Mouse (Mus musculus) cerebellum, postnatal 36 days (tissue): ENCODE measurements around the gene Il6ra.

Experiments used
- DNase-seq, 2 experiments: peaks; one replicate each; pipeline ENCODE4 v3.0.0; 2021 to 2022; ENCODE audit warnings: mixed read lengths in 2 of 2

Il6ra gene

DNA sequence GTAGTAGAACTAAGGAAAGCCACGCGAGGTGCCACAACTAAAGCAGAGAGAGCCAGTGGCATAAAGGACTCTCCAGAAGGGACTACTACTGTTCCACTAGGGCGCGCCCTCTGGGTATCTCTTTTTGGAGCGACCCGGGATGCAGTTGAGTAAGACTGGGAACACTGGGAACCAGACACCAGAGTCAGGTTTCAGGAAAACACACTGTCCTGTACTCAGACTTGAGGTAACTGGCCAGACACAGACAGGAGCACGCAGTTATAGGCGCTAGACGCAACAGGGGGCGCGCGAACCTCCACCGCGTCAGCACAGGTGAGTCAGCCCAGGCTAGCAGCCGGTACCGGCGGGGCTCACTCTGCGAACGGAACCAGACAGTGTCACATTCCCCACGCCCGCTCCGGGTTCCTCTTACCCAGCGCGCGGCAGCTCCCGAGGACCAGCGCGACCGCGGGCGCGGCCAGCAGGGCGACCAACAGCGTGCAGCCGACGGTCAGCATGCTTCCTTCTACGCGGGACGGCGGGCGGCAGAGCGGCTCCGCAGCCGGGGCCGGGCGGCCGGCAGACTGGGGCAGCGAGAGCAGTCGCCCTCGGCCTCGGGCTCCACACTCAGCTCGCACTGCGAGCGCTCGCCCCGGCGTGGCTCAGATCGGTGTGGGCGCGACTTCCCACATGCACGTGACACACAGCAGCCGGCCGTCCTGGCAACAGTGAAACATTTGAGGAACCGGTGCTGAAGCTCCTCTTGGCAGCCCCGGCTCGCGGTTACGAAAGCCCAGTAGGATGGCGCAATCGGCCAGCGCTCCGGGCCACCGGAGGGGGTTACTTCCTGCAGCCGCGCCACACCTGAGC, at the start of gene Il6ra:
Il6ra (minus strand) TSS at position 654 of the 849 bp plus-strand sequence.
- DNase-seq, result peak; percentile 57 to 64

DNA sequence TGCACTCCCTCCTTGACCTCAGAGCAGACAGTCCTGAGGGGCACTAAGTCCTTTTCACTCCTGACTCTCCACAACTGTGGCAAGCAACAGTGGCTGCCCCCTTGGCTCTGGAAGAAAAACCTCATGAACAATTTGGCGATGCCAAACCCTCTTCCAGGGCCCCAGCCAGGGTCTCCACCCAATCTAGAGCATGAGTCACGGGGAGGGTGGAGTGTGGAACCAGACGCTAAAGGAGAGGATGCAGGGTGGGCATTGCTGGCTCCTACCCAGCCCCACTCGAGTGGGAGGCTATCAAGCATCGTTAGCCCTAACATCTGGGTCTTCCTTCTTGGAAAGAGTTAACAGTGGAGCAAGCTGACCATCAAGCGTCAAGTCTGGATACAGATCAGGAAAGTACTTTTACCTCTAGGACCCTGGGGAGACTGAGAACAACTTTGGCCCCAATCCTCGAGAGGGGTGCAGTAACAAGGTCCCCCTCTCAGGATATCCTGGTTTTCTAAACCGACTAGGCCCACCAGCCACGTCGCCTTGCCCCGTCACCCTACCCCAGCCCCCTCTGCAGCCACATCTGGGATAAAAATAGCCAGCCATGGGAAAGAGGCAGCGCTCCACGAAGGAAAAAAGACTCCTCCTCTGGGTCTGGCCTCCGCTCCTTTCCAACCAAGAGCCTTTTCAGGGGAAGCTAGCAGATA, 49.2 kb upstream of the Il6ra start:
- DNase-seq, result no peak

GRCm38 (mm10) chr3:89961436-89961835, 48.4 kb upstream of the Il6ra start:
- no peak for DNase-seq

DNA sequence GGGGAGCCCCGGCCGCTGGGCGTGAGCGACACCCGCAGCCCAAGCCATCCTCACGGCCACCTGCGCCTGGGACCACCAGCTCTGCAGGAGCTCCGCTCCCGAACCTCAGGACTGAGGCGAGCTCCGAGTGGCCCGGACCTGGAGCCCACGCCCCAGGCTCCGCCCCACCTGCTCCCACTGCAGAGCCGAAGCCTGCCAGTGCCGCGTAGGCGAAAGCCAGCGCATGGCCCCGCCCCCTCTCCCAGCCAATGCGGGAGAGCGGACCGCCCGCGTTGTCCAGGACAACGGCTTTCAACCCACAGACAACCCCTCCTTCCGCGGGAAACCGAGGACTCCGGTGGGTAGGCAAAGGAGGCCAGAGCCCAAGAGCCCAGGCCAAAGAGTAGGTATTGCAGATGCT, 47.5 kb upstream of the Il6ra start:
- DNase-seq, result peak; percentile 91 to 97

GRCm38 (mm10) chr3:89959435-89959834, 46.4 kb upstream of the Il6ra start:
- DNase-seq, result peak; percentile 43 to 57

- DNase-seq, result no peak
These were observed 44.9 kb upstream of the Il6ra start for GRCm38 (mm10) chr3:89957880-89958279.

DNA sequence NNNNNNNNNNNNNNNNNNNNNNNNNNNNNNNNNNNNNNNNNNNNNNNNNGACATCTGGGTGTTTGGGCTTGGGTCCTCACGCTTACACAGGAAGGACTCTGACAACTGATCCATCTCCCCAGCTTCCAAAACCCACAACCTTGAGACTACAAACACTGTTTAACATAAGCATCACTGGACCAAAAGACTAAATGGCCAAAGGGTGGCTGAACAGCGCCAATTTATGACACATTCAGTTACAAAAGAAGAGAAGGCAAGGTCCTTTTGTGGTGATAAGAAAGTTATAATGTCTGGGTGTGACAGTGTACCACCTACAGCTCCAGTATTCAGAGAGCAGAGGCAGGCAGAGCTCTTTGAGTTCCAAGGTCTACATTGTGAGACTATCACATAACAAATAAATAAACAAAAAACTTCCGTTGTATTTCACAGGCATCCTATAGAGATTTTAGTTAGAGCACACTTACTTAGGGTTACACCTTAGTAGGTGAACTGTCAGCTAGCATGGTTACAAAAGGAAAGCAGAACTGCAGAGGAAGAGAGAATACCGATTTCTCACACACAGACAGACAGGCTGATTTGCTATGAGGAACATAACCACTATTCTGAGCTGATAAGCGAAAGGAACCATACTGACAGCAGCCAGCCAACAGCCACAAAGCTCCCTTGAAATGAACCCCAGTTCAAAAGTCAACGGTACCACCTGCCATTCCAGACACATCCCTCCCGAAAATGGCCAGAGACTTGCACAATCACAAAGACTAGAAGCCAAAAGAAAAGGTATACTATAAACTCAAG, 43.4 kb upstream of the Il6ra start:
- no peak for DNase-seq

DNA sequence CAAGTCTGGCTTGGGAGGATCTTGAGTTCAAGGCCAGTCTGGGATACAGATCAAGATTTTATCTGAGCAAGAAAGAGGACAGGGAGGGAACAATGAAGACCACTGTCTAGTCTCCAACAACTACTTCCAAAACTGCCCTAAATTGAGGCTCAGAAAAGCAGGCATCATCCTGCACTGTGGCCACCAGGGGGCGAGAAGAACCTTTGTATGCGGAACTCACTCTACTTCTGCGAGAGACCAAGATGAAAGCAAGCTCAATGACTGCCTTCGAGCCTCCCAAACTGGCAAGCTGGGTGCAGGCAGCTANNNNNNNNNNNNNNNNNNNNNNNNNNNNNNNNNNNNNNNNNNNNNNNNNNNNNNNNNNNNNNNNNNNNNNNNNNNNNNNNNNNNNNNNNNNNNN, 40.4 kb upstream of the Il6ra start:
- DNase-seq, result peak; percentile 71 to 72

DNA sequence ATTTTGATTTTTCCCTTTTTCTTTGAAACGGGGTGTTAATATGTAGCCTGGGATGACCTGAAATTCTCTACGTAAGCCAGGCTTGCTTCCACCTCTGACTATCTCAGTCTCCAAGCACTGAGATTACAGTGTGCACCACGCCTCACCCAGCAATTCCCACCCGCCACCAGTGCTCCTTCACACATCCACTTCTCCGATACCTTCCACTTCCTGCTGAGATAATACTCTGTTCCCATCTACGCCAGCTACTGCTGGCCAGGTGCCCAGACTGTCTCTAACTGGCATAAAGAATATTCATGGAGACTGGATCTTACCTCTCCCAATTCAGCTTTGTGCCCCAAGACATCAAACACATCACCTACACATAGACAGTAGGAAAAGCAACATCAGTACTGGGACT, 35.7 kb upstream of the Il6ra start:
- DNase-seq, result peak; percentile 63 to 67

- DNase-seq, result no peak
These were observed 35.0 kb upstream of the Il6ra start for GRCm38 (mm10) chr3:89948021-89948420.

DNA sequence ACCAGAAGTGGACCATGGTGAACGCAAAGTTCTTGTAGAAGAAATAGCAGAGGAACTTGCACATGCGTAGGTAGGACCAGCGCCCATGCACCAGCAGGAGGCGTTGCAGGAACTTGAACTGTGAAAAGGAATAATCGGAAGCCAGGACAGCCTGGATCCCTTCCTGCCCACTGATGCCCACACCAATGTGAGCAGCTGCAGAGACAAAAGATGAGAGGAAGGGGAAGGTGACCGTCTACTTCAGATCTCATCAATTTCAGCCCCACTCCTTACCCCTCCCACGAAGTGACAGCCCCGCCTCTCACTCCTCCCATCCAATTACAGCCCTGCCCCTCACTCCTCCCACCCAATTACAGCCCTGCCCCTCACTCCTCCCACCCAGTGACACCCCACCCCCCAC, 32.0 kb upstream of the Il6ra start:
- no peak for DNase-seq

DNA sequence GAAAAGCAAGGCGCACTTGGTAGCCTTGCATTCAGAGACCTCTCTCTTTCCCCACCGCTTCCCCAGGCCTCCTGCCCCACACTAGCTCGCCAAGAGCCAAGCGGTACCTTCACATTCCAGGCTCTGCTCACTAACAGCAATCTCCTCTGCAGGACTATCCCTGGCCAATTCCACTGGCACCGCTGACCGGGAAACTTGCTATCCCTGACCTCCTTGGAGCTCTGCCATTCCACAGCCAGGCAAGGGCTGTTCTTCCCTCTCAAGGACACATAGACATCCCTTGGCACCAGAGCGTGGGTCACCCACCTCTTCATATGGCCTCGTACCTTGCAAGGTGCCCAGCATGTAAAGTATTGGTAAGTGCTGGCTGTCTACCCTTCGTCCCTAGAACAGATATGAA, 29.9 kb upstream of the Il6ra start:
- DNase-seq, result no peak

GRCm38 (mm10) chr3:89936495-89936894, 23.5 kb upstream of the Il6ra start:
- no peak for DNase-seq

GRCm38 (mm10) chr3:89932925-89933324, 19.9 kb upstream of the Il6ra start:
- no peak for DNase-seq

GRCm38 (mm10) chr3:89928956-89929355, 16.0 kb upstream of the Il6ra start:
- DNase-seq, result no peak

DNA sequence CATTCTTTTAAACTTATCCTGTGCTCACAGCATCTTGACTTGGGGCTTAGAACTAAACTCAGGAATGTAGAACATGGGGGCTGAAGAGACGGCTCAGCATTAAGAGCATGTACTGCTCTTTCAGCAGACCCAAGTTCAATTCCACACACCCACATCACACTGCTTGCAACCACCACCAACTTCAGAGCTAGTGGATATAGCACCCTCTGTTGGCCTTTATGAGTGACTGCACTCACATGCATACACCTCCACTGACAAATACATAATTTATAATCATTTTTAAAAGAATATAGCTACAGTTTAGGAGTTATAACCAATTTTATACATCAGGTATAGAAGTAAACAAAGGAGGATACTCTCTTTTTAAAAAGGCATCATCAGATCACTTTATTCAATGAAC, 13.4 kb upstream of the Il6ra start:
- no peak for DNase-seq

GRCm38 (mm10) chr3:89920711-89921110, 7.7 kb upstream of the Il6ra start:
- DNase-seq, result no peak

DNA sequence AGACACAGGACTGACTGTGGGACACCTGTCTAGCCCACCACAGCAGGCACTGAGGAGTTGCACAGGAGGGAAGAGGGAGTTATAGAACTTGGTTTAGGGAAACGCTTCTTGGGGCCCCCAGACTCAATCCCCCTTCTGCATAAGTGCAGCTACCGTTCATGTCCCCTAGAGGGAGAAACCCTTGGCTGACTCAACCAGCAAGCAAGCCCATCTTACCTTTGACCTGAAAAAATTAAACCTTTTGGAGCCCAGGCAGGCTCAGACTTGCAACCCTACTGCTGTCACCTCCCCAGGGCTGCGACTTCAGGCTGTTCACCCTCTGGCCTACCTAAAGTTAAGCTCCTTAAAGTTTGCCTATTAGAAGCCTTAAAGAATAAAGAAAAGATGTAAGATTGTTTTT, 4.4 kb upstream of the Il6ra start:
- DNase-seq, result no peak

GRCm38 (mm10) chr3:89916622-89917021, 3.6 kb upstream of the Il6ra start:
- DNase-seq, result no peak

DNA sequence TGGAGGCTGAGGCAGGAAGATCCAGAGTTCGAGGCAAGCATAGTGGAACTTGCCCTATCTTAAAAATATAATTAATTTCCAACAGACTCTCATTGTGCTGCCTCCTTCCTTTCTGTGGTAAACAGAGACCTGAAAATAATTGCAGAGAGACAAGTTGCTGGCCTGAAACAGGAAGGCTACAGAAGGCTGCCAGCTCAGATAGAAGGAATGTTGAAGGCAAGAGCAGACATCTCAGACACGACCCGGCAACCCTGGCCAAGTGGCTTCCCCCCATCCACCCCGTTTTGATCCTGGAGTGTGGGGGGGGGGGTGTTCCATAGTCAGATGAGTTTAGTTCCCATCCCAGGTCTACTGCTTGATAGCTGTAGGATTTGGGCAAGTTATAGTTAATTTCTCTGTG, 1.7 kb upstream of the Il6ra start:
- DNase-seq, result no peak

- no peak for DNase-seq
These were observed 871 bp downstream of the Il6ra start for GRCm38 (mm10) chr3:89912108-89912542.

DNA sequence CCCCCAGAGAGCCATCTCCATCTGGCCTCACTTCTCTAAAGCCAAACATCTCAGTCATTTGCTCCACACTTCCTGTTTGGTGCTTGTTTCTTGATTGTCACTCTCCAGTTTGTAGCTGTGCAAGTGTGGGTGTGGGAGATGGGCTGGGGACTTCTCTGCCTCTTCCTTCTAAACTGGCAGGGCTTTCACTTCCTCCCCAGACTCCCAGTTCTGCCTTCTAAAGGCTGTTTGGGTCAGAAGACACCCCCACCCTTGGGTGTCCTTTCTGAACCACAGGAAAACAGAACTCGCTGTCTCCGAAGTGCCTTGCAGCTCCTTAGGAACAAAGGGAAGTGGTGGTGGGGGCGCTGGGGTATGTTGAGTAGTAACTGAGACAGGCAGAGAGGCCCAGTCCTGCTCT, 1.8 kb downstream of the Il6ra start:
- DNase-seq, result no peak
